Mouse (Mus musculus): ENCODE data around the gene Tead4. TPM values are rescaled to one million over a fixed set of nuclear protein-coding genes. Genes with fewer than 3 reads are reported as not detected.

The Tead4 gene
- total and polyA plus RNA-seq, 3 experiments = not detected

DNA sequence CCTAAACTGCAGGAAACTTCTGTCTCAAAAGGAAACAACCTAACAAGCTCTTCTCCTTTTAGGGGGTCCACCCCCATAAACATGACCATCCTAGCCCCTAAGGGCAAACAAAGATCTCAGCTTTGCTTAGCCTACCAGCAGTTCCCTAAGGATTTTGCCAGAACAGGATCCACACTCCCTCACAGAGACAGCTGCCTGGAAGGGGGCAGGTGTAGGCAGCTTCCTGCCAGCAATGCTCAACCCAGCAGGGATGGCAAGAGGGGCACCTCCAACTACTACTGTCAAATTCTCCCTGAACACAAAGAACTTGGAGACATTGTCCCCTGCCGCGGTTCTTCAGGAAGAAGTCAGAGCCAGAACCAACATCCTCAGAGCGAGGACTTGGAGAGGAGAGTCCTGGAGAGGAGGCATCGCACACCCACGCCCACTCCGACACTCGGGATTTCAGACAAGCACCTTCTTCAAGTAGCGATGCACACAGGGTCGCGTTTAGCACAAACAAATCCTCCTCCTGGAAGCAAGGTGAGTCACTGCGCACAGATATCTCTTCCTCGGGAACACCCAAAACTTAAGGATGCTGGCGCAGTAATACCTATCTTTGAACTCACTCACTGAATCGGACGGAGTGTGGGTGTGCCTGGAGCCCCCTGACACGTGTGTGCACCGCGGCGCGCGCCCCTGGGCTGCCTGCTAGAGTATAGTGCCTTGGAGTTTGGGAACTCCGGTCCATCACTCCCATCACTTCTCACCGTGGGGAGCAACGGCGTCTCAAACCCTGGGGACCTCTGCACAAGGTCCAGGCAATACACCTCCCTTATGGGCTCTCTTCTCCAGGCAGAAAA lies 1.1 kb downstream of the Tead4 start:
- Histone ChIP-seq H3K9ac (ENCODE audit: insufficient read depth, low read depth) (no peak overlapping the region), H3K4me3 (replicated peaks in 1 of 3; ENCODE audit: low read depth in 2 of 3, low read length in 2 of 3, poor library complexity in 1 of 3) (no peak overlapping the region), H3K9me3 (replicated peaks; ENCODE audit: low read length) (peaks cover 14% of the 10 kb centered on the region), H3K27me3 (replicated peaks) (no peaks in the 10 kb centered on the region), H3K27ac (ENCODE audit: insufficient read depth, low read depth) (no peak overlapping the region), H3K79me2 (replicated peaks; ENCODE audit: control insufficient read depth, extremely low read depth, insufficient read depth, poor library complexity, severe bottlenecking) (no peaks in the 10 kb centered on the region), H3K4me1 (ENCODE audit: control insufficient read depth in 1 of 2, insufficient read depth in 2 of 2) (peaks cover 10 to 12% of the 10 kb centered on the region in 2 experiments; a peak in 3 of 4 replicates), H3K4me2 (ENCODE audit: insufficient read depth, low read depth, poor library complexity, severe bottlenecking) (no peak overlapping the region), H3K36me3 (replicated peaks in 1 of 2; ENCODE audit: control insufficient read depth in 1 of 2, insufficient read depth in 1 of 2, low read length in 1 of 2) (no peaks in the 10 kb centered on the region)
- dilution Hi-C loops (cut with MboI; ENCODE audit: extremely low pct_ligation_motif_present, extremely low pct_unique_long_range_greater_than_20kb, low sequenced_read_pairs) (no loop called here), in situ Hi-C loops (cut with MboI; ENCODE audit: low pct_ligation_motif_present, low pct_unique_long_range_greater_than_20kb, low sequenced_read_pairs) (loop anchor here (5.0 kb wide), 1 partner anchor 62 kb away; no protein-coding TSS in a partner anchor)
- no peak for TF ChIP-seq E2F4 (IDR thresholded peaks at IDR 0.05; ENCODE audit: insufficient replicate concordance, low read depth, low read length)
- TF ChIP-seq POLR2A (IDR thresholded peaks at IDR 0.05; ENCODE audit: low read depth, low read length) = no peak
- TF ChIP-seq MAX (IDR thresholded peaks at IDR 0.05; ENCODE audit: low read length) = no peak
- no peak for TF ChIP-seq JUND (conservative IDR thresholded peaks at IDR 0.05; ENCODE audit: low read depth, low read length)
- no peak for TF ChIP-seq JUN (IDR thresholded peaks at IDR 0.05; ENCODE audit: insufficient read depth, low read depth, low read length)
- TF ChIP-seq CHD2 (IDR thresholded peaks at IDR 0.05; ENCODE audit: low read length) = no peak
- TF ChIP-seq CHD1 (IDR thresholded peaks at IDR 0.05; ENCODE audit: low read depth, low read length) = no peak
- no peak for TF ChIP-seq GABPA (IDR thresholded peaks at IDR 0.05; ENCODE audit: insufficient replicate concordance, low read depth, low read length)
- TF ChIP-seq RCOR1 (conservative IDR thresholded peaks at IDR 0.05; ENCODE audit: low read depth, low read length) = no peak
- TF ChIP-seq ZNF384 (IDR thresholded peaks at IDR 0.05; ENCODE audit: low read depth, low read length) = no peak
- TF ChIP-seq MAZ (IDR thresholded peaks at IDR 0.05; ENCODE audit: low read depth, low read length) = no peak
- no peak for TF ChIP-seq CTCF (conservative IDR thresholded peaks at IDR 0.05 in 1 of 2, IDR thresholded peaks at IDR 0.05 in 1 of 2; ENCODE audit: low read depth in 2 of 2, low read length in 2 of 2)
- no peak for TF ChIP-seq PAX5 (IDR thresholded peaks at IDR 0.05; ENCODE audit: low read length)
- TF ChIP-seq BHLHE40 (IDR thresholded peaks at IDR 0.05; ENCODE audit: low read depth, low read length) = no peak
- TF ChIP-seq ZC3H11A (IDR thresholded peaks at IDR 0.05; ENCODE audit: low read depth, low read length) = no peak
- no peak for DNase-seq (ENCODE audit: extremely low read depth)

DNA sequence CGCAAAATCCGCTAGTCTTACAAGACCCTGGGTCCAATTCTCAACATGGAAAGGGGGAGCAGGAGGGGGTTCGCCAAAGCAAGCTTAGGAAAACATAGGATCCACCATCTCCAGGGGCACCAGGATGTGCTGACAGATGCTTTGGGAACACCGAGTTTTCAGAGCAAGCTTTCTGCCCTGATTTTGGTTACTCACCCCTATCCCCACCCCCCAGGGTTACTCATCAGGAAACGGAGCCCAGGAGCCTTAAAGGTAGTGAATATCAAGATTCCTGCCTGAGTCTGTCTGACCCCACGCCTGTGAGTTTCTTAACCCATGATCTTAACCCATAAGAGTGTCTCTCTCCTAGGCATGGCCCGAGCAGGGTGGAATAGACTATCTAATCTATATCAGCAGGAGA lies 2.4 kb downstream of the Tead4 start:
- Histone ChIP-seq H3K27me3 (replicated peaks) (no peaks in the 10 kb centered on the region), H3K9ac (ENCODE audit: insufficient read depth, low read depth) (no peak overlapping the region), H3K36me3 (replicated peaks in 1 of 2; ENCODE audit: control insufficient read depth in 1 of 2, insufficient read depth in 1 of 2, low read length in 1 of 2) (no peaks in the 10 kb centered on the region), H3K4me1 (ENCODE audit: control insufficient read depth in 1 of 2, insufficient read depth in 2 of 2) (peaks cover 10 to 12% of the 10 kb centered on the region in 2 experiments; a peak in 3 of 4 replicates), H3K9me3 (replicated peaks; ENCODE audit: low read length) (peaks cover 14% of the 10 kb centered on the region), H3K79me2 (replicated peaks; ENCODE audit: control insufficient read depth, extremely low read depth, insufficient read depth, poor library complexity, severe bottlenecking) (no peaks in the 10 kb centered on the region), H3K27ac (ENCODE audit: insufficient read depth, low read depth) (no peak overlapping the region), H3K4me3 (replicated peaks in 1 of 3; ENCODE audit: low read depth in 2 of 3, low read length in 2 of 3, poor library complexity in 1 of 3) (no peak overlapping the region), H3K4me2 (ENCODE audit: insufficient read depth, low read depth, poor library complexity, severe bottlenecking) (no peak overlapping the region)
- dilution Hi-C loops (cut with MboI; ENCODE audit: extremely low pct_ligation_motif_present, extremely low pct_unique_long_range_greater_than_20kb, low sequenced_read_pairs) (no loop called here), in situ Hi-C loops (cut with MboI; ENCODE audit: low pct_ligation_motif_present, low pct_unique_long_range_greater_than_20kb, low sequenced_read_pairs) (loop anchor here (5.0 kb wide), 1 partner anchor 61 kb away; no protein-coding TSS in a partner anchor)
- DNase-seq (ENCODE audit: extremely low read depth) = no peak
- TF ChIP-seq CHD1 (IDR thresholded peaks at IDR 0.05; ENCODE audit: low read depth, low read length) = no peak
- TF ChIP-seq POLR2AphosphoS2 (IDR thresholded peaks at IDR 0.05; ENCODE audit: low read depth, low read length) = no peak
- no peak for TF ChIP-seq TCF12 (IDR thresholded peaks at IDR 0.05; ENCODE audit: low read depth, low read length)
- TF ChIP-seq USF2 (conservative IDR thresholded peaks at IDR 0.05; ENCODE audit: low read depth, low read length) = no peak
- TF ChIP-seq CHD2 (IDR thresholded peaks at IDR 0.05; ENCODE audit: low read length) = no peak
- TF ChIP-seq KAT2A (IDR thresholded peaks at IDR 0.05; ENCODE audit: insufficient replicate concordance, low read length) = no peak
- TF ChIP-seq BHLHE40 (IDR thresholded peaks at IDR 0.05; ENCODE audit: low read depth, low read length) = no peak
- TF ChIP-seq POLR2A (IDR thresholded peaks at IDR 0.05; ENCODE audit: low read depth, low read length) = no peak
- no peak for TF ChIP-seq JUN (IDR thresholded peaks at IDR 0.05; ENCODE audit: insufficient read depth, low read depth, low read length)
- TF ChIP-seq RAD21 (IDR thresholded peaks at IDR 0.05; ENCODE audit: low read depth, low read length) = no peak
- TF ChIP-seq ZMIZ1 (IDR thresholded peaks at IDR 0.05; ENCODE audit: low read depth, low read length) = no peak
- no peak for TF ChIP-seq ZNF384 (IDR thresholded peaks at IDR 0.05; ENCODE audit: low read depth, low read length)
- TF ChIP-seq HCFC1 (IDR thresholded peaks at IDR 0.05; ENCODE audit: low read depth, low read length) = no peak
- TF ChIP-seq ETS1 (conservative IDR thresholded peaks at IDR 0.05; ENCODE audit: low read depth, low read length) = no peak
- no peak for TF ChIP-seq E2F4 (IDR thresholded peaks at IDR 0.05; ENCODE audit: insufficient replicate concordance, low read depth, low read length)

Data from CH12.LX (cell line).